Mouse (Mus musculus) B cell, adult 2 months (primary cell): ENCODE data around the gene Acp7.

Experiments
- DNase-seq, 2 experiments: peaks; one replicate each; pipeline ENCODE4 v3.0.0; 2022

Gene Acp7

DNA sequence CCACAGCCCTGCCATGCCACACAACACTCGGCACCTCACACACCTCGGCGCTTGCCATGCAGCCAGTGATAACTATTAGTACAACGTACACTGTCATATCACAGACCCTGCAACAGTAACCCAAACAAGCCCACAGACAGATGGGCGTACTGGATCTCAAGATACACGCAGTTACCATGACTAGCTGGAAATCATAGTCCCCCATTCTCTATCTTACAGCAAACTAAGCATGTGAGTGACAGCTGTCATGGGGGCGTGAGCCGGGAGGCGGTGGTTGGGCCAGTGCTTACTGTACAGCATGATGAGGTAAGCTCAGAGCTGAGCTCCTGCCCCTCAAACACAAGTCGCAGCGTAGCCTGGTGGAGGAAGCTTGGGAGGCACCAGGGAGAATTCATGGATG lies 55.5 kb downstream of the Acp7 start:
- no peak for DNase-seq

- DNase-seq: no peak
Observed at GRCm38 (mm10) chr7:28573236-28573635, 57.9 kb downstream of the Acp7 start.

DNA sequence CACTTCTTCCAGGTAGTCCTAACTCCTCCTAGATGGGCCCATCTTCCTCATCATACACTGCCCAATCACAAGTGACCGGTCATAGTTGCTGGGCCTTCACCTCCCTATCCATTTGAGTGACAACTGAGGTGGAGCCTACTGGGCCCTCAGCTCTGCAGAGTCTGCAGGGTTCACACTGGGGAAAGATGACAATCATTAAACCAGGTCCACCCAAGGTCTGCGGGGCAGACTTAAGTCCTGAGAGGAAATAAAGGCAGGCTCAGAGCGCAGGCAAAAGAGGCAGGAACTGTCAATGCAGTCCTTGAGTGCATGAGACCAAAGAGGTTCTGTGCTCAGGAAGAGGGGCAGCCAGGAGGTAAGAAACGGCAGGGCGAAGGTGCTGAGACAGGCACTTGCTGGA lies 58.4 kb downstream of the Acp7 start:
- DNase-seq: no peak

- no peak for DNase-seq
Observed at GRCm38 (mm10) chr7:28570982-28571682, 60.0 kb downstream of the Acp7 start.

DNA sequence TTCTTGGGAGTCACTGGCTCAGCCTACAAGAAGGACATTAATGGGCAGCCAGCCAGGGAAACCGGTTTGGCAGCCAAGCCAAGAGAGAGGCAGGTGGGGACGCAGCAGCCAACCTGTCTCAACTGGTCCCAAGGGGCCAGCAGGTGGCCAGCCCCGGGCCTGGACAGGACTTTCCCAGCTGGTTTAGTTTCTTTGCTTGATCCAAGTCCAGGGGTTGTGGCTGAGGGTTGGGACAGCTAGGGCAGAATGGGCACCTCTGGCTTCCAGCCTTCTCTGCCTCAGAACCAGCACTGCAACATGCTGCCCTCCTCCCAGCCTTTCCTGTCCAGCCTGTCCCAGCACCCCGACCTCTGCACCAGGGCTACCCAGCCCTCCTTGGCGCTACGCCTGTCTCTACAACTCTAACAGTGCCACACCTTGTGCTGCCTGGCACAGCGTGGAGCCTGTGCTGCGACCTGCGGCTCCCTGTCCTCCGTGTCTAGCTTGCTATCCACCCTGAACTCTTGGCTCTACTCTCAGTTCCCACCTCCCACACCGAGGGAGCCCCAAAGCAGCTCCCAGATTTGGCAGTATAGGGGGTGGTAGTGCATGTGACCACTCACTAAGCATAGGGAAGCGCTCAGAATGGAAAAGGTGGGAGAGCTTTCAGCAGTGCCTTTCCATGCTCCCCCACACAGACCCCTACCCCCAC lies 60.7 kb downstream of the Acp7 start:
- no peak for DNase-seq

GRCm38 (mm10) chr7:28568253-28568652 lies 62.9 kb downstream of the Acp7 start:
- DNase-seq: peak; percentile 77 to 79

- DNase-seq: no peak
Observed at GRCm38 (mm10) chr7:28567539-28567938, 63.6 kb downstream of the Acp7 start.

- DNase-seq: no peak
Observed at GRCm38 (mm10) chr7:28565407-28565806, 65.7 kb downstream of the Acp7 start.

DNA sequence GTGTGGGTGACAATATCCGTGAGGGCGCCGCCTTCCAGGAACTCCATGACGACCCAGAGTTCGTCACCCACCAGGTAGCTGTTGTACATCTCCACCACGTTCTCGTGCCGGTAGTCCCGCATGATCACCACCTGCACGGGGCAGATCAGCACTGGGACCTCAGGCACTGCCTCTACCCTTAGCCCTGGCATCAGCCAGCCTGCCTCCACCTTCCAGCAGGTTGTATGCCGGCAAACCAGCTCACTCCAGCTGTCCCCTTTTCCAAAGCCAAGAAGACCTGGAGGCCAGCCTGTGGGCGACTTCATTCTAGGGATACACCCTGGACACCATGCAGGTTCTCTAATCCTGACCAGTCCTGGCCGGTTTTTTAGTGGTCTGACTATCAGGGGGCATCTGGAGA lies 68.2 kb downstream of the Acp7 start:
- DNase-seq: no peak

DNA sequence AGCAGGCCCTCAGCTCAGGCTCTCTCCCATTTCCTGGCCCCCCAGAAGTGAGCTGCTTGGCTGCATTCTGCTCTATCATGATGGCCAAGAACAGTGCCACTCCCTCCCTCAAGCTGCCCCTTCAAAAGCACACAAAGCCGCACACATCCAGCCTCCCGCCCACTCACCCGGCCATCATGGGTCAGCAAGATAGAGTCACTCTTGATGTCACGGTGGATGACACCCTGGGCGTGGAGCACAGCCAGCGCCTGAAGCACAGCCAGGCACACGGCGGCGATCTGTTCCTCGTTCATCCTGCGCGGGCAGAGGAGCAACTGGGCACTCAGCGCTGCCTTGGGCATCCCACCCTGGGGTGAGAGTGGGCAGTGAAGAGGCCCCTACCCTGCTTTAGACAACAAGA lies 68.8 kb downstream of the Acp7 start:
- DNase-seq: no peak

GRCm38 (mm10) chr7:28561967-28562366 lies 69.2 kb downstream of the Acp7 start:
- no peak for DNase-seq

- no peak for DNase-seq
Observed at GRCm38 (mm10) chr7:28560856-28561255, 70.3 kb downstream of the Acp7 start.

DNA sequence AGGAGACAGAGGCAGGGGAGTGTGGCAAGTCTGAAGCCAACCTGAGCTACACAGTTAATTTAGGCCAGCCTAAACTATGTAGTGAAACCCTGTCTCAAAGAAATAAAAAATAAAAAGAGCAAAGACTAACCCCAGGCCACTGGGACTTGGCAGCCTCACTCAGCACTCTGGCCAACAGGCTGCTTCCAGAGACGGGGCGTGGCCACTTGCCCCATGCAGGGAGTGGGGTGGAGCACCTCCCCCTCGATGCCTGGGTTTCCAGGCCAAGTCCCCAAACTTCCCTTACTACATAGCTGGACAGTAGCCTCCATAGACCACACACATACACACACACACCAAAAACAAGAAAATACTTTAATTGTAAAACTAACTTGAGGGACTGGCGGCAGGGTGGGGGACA lies 72.6 kb downstream of the Acp7 start:
- no peak for DNase-seq

GRCm38 (mm10) chr7:28557708-28558107 lies 73.4 kb downstream of the Acp7 start:
- no peak for DNase-seq
